Mouse (Mus musculus): ENCODE measurements around the gene BC035044. TPM values are rescaled to one million over a fixed set of nuclear protein-coding genes. Genes with fewer than 3 reads are reported as not detected.
A peak's percentile ranks its signal among the peaks of the same experiment; 100 is the strongest.

BC035044 gene
- polyA plus RNA-seq, 1 experiment: 2.7 TPM

DNA sequence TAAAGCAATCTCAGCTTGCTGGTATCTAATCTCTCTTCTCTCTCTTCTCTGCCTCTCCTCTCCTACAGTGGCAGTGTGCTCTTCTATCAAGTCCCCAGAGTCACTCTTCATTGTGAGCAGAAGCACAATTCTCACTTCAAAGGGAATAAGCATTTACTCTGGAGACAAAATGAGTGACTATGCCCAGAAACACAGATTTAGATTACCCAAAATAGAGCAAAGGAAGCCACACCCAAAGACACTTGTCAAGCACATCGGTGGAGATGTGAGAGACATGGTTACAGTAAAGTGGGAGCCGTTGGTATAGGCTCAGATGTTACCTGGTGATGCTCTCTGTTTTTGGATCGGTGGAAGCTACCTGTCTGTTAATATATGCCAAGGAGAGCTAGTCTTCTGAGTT is 38.2 kb downstream of the BC035044 start:
- no peak for TF ChIP-seq POLR2A (IDR thresholded peaks at IDR 0.05; ENCODE audit: borderline replicate concordance, extremely low read depth, low read depth, low read length)
- no peak for TF ChIP-seq CTCF (IDR thresholded peaks at IDR 0.05; ENCODE audit: insufficient read depth, low read length)
- no peak for DNase-seq
- H3K4me1 ChIP-seq (ENCODE audit: control insufficient read depth, insufficient read depth, low read length): peaks cover 8% of the 10 kb centered on the region
- H3K4me3 ChIP-seq (replicated peaks; ENCODE audit: extremely low read depth, low read depth, low read length): no peak overlapping the region
- WGBS: 47% methylated on average over 3 of the region's 3 CpGs

DNA sequence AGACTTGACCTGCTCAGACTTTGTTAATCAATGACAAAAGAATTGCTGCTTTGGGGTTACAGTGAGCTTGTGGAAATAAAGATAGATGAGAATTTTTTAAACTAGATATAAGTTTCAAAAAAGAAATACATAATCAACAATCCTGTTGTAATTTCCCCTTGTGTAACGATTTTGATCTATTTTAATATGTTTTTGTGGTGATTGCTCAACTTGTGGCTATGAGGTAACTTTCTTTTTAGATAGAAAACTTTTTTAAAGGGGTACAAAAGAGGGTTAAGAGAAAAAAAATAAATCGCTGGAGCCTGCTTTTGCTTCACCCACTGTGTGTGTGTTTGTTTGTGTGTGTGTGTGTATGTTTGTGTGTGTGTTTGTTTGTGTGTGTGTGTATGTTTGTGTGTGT is 39.8 kb downstream of the BC035044 start:
- no peak overlapping the region for H3K4me3 ChIP-seq (replicated peaks; ENCODE audit: extremely low read depth, low read depth, low read length)
- TF ChIP-seq POLR2A (IDR thresholded peaks at IDR 0.05; ENCODE audit: borderline replicate concordance, extremely low read depth, low read depth, low read length) (no peak), CTCF (IDR thresholded peaks at IDR 0.05; ENCODE audit: insufficient read depth, low read length) (no peak)
- DNase-seq: no peak
- WGBS: 51% methylated on average over 2 of the region's 2 CpGs
- peaks cover 8% of the 10 kb centered on the region for H3K4me1 ChIP-seq (ENCODE audit: control insufficient read depth, insufficient read depth, low read length)

- Histone ChIP-seq H3K4me3 (replicated peaks; ENCODE audit: extremely low read depth, low read depth, low read length) (no peak overlapping the region), H3K4me1 (ENCODE audit: control insufficient read depth, insufficient read depth, low read length) (peaks cover 6% of the 10 kb centered on the region)
- no peak for DNase-seq
- 34% methylated on average over 2 of the region's 2 CpGs for WGBS
- TF ChIP-seq POLR2A (IDR thresholded peaks at IDR 0.05; ENCODE audit: borderline replicate concordance, extremely low read depth, low read depth, low read length): no peak
- no peak for TF ChIP-seq CTCF (IDR thresholded peaks at IDR 0.05; ENCODE audit: insufficient read depth, low read length)
Measured at GRCm38 (mm10) chr6:128850671-128851070, 40.3 kb downstream of the BC035044 start.

GRCm38 (mm10) chr6:128849902-128850301 is 41.0 kb downstream of the BC035044 start:
- 57% methylated on average over 2 of the region's 2 CpGs for WGBS
- TF ChIP-seq CTCF (IDR thresholded peaks at IDR 0.05; ENCODE audit: insufficient read depth, low read length) (peak; percentile 69), POLR2A (IDR thresholded peaks at IDR 0.05; ENCODE audit: borderline replicate concordance, extremely low read depth, low read depth, low read length) (no peak)
- Histone ChIP-seq H3K4me3 (replicated peaks; ENCODE audit: extremely low read depth, low read depth, low read length) (no peak overlapping the region), H3K4me1 (ENCODE audit: control insufficient read depth, insufficient read depth, low read length) (peaks cover 2% of the 10 kb centered on the region; the same call in 1 of the 2 replicates)
- no peak for DNase-seq

DNA sequence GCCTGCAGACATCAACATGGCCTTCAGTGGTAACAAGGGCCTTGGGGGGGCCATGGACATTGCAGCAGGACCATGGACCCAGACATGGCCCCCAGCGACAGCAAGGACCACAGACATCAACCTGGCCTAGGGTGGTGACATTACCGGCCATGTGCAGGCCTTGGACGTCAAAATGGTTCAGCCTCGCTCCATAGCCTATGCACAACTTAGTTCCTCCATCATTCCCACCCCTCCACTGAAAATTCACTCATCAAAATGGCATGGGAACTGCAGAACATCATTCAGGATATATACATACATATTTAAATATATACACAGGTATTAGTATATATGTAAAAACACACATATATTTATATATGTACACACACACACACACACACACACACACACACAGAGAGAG is 43.5 kb downstream of the BC035044 start:
- TF ChIP-seq POLR2A (IDR thresholded peaks at IDR 0.05; ENCODE audit: borderline replicate concordance, extremely low read depth, low read depth, low read length): no peak
- TF ChIP-seq CTCF (IDR thresholded peaks at IDR 0.05; ENCODE audit: insufficient read depth, low read length): no peak
- no peak overlapping the region for H3K4me3 ChIP-seq (replicated peaks; ENCODE audit: extremely low read depth, low read depth, low read length)
- H3K4me1 ChIP-seq (ENCODE audit: control insufficient read depth, insufficient read depth, low read length): peaks cover 6% of the 10 kb centered on the region
- WGBS: 90% methylated on average over 4 of the region's 4 CpGs
- DNase-seq: no peak

- H3K4me3 ChIP-seq (replicated peaks; ENCODE audit: extremely low read depth, low read depth, low read length): no peak overlapping the region
- no peak for DNase-seq
- H3K4me1 ChIP-seq (ENCODE audit: control insufficient read depth, insufficient read depth, low read length): peaks cover 6% of the 10 kb centered on the region
- 42% methylated on average over 8 of the region's 9 CpGs for WGBS
- TF ChIP-seq CTCF (IDR thresholded peaks at IDR 0.05; ENCODE audit: insufficient read depth, low read length) (no peak), POLR2A (IDR thresholded peaks at IDR 0.05; ENCODE audit: borderline replicate concordance, extremely low read depth, low read depth, low read length) (no peak)
Measured at GRCm38 (mm10) chr6:128845998-128846542, 44.9 kb downstream of the BC035044 start.

GRCm38 (mm10) chr6:128845319-128845979 is 45.5 kb downstream of the BC035044 start:
- peak; percentile 88 for DNase-seq
- 28% methylated on average over 7 of the region's 7 CpGs for WGBS
- TF ChIP-seq CTCF (IDR thresholded peaks at IDR 0.05; ENCODE audit: insufficient read depth, low read length) (peak; percentile 99), POLR2A (IDR thresholded peaks at IDR 0.05; ENCODE audit: borderline replicate concordance, extremely low read depth, low read depth, low read length) (no peak)

GRCm38 (mm10) chr6:128844586-128845080 is 46.3 kb downstream of the BC035044 start:
- TF ChIP-seq POLR2A (IDR thresholded peaks at IDR 0.05; ENCODE audit: borderline replicate concordance, extremely low read depth, low read depth, low read length): no peak
- TF ChIP-seq CTCF (IDR thresholded peaks at IDR 0.05; ENCODE audit: insufficient read depth, low read length): no peak
- no peak overlapping the region for H3K4me3 ChIP-seq (replicated peaks; ENCODE audit: extremely low read depth, low read depth, low read length)
- no peak for DNase-seq
- H3K4me1 ChIP-seq (ENCODE audit: control insufficient read depth, insufficient read depth, low read length): peaks cover 4% of the 10 kb centered on the region
- 86% methylated on average over 5 of the region's 5 CpGs for WGBS

More at GRCm38 (mm10) chr6:128845319-128845979, 45.5 kb downstream of the BC035044 start:
- Histone ChIP-seq H3K4me1 (ENCODE audit: control insufficient read depth, insufficient read depth, low read length) (peaks cover 4% of the 10 kb centered on the region), H3K4me3 (replicated peaks; ENCODE audit: extremely low read depth, low read depth, low read length) (no peak overlapping the region)

DNA sequence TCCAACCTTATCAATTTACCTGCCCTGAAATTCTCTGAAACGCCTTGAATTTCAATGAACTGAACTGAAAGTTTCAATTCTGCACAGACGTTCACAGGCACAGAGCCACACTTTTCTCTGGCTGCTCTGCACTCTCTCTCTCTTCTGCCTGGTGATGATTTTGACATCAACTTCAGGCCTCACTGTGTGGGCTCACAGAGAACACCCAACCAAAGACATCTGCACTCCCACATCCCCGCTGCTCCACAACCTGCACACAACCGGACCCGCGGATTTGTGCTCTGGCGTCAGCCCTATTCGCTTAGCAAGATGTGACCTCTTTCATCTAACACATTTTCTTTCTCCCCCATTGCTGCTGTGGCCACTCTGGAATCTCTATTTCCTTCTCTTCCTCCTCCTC is 46.8 kb downstream of the BC035044 start:
- Histone ChIP-seq H3K4me3 (replicated peaks; ENCODE audit: extremely low read depth, low read depth, low read length) (no peak overlapping the region), H3K4me1 (ENCODE audit: control insufficient read depth, insufficient read depth, low read length) (peaks cover 4% of the 10 kb centered on the region)
- DNase-seq: no peak
- TF ChIP-seq POLR2A (IDR thresholded peaks at IDR 0.05; ENCODE audit: borderline replicate concordance, extremely low read depth, low read depth, low read length) (no peak), CTCF (IDR thresholded peaks at IDR 0.05; ENCODE audit: insufficient read depth, low read length) (no peak)
- 26% methylated on average over 8 of the region's 8 CpGs for whole genome bisulfite sequencing

All from lung, adult 2 months (tissue).